Mouse (Mus musculus) hindbrain, postnatal 0 days (tissue): ENCODE measurements at regions not wholly inside any gene's neighbourhood (a gene's known extent, or its start where the extent isn't known, plus 50 kb on each side); places are given as distances from the start of the nearest gene placed in this dataset.

Source experiments
- ATAC-seq: fragments of 200-750 bp; cut with Nextera tagmentation; 2 replicates; pipeline ENCODE4 v1.8.0; 2017; ENCODE audit warnings: mild to moderate bottlenecking, moderate TSS enrichment, moderate library complexity
- DNase-seq: peaks from one replicate; pipeline ENCODE4 v3.0.0-alpha.2; 2015; ENCODE audit warnings: low spot score
- H3K27ac ChIP-seq: fragments of 300-500 bp; sonication (generic); 2 replicates; pipeline ENCODE4 v1.5.1; 2014; ENCODE audit warnings: mild to moderate bottlenecking
- H3K27me3 ChIP-seq: fragments of 300-500 bp; sonication (generic); 2 replicates; pipeline ENCODE4 v1.6.1; 2014; ENCODE audit warnings: low read length, mixed read lengths; ENCODE audit not compliant: insufficient read depth
- H3K36me3 ChIP-seq: fragments of 300-500 bp; sonication (generic); 2 replicates; pipeline ENCODE4 v1.6.1; 2014; ENCODE audit warnings: low read length, mixed read lengths; ENCODE audit not compliant: insufficient read depth
- H3K4me1 ChIP-seq: fragments of 300-500 bp; sonication (generic); 2 replicates; pipeline ENCODE4 v1.6.1; 2014; ENCODE audit warnings: antibody characterized with exemption, low read length, mixed read lengths; ENCODE audit not compliant: insufficient read depth
- H3K4me2 ChIP-seq: fragments of 300-500 bp; sonication (generic); 2 replicates; pipeline ENCODE4 v1.6.1; 2014; ENCODE audit warnings: low read depth, mild to moderate bottlenecking, low read length, moderate library complexity, mixed read lengths
- H3K4me3 ChIP-seq: fragments of 300-500 bp; sonication (generic); 2 replicates; pipeline ENCODE4 v1.5.1; 2014; ENCODE audit warnings: low read length
- H3K9ac ChIP-seq: fragments of 300-500 bp; sonication (generic); replicated peaks from 2 replicates; pipeline ENCODE4 v1.6.1; 2014; ENCODE audit warnings: mild to moderate bottlenecking, low read length, moderate library complexity, mixed read lengths
- H3K9me3 ChIP-seq: fragments of 300-500 bp; sonication (generic); 2 replicates; pipeline ENCODE4 v1.6.1; 2016; ENCODE audit warnings: low read length, mixed read lengths
- CTCF ChIP-seq: IDR thresholded peaks from 2 replicates; pipeline ENCODE4 v1.5.1; 2016; ENCODE audit warnings: antibody characterized with exemption, control low read depth, low read depth
- WGBS: fragments of 180-500 bp; shearing (Covaris S2); extraction: QIAGEN DNeasy Blood & Tissue Kit; methylation state at CpG from one replicate; pipeline ENCODE4 v1.1.7; 2014; 5-methylcytosine and 5-hydroxymethylcytosine counted together

DNA sequence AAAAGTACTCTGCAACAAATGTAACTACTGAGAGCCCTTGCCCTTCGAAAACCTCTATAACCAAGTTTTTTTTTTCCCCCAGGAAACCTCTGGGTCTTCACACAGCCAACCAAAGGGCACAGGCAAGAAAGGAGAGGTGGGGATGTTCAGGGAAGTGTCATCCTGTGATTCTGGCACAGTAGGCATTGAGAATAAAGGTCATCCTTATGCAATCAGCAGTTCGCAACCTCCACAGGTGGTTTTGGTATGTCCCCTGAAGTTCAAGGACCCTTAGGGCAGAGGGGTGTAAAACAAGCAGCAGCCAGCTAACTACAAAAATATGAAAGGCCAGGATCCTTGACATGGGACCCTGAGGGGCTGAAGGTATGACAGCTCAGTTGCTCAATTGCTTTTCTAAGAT lies 152.1 kb upstream of the Dynlrb2 start:
- H3K27me3 ChIP-seq, result no peaks in the 10 kb centered on the region
- H3K36me3 ChIP-seq, result no peaks in the 10 kb centered on the region
- no peak overlapping the region for H3K4me2 ChIP-seq
- TF ChIP-seq CTCF, result no peak
- WGBS, result 98% methylated on average over 2 of the region's 2 CpGs
- H3K9ac ChIP-seq, result no peak overlapping the region
- H3K27ac ChIP-seq, result no peak overlapping the region
- no peaks in the 10 kb centered on the region for H3K9me3 ChIP-seq
- H3K4me1 ChIP-seq, result no peaks in the 10 kb centered on the region
- DNase-seq (no peak), ATAC-seq (no peak)
- H3K4me3 ChIP-seq, result no peak overlapping the region

DNA sequence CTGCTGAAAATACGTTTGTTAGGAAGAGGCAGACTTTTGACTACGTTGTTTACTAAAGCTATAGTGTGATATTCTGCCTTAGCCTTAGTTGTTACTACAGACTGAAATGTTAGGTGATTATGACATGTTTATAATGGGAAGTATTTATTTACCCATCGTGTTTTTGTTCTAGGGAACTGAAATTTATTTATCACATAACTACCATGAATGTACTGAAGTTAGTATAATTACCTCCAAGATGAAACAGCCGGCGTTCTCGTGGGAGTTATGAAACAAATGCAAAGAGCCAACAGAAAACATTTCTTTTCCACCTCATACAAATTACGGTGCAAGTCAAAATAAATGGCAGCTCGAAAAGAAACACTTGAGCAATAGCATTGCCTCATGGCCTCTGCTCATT lies 155.8 kb upstream of the Dynlrb2 start:
- Histone ChIP-seq H3K4me3 (no peak overlapping the region), H3K27me3 (no peaks in the 10 kb centered on the region), H3K27ac (no peak overlapping the region), H3K4me1 (no peaks in the 10 kb centered on the region), H3K9me3 (no peaks in the 10 kb centered on the region), H3K36me3 (no peaks in the 10 kb centered on the region), H3K9ac (no peak overlapping the region), H3K4me2 (no peak overlapping the region)
- no peak for DNase-seq
- no peak for ATAC-seq
- WGBS, result 87% methylated on average over 8 of the region's 8 CpGs
- TF ChIP-seq CTCF, result no peak

GRCm38 (mm10) chr8:116346990-116347389 lies 157.8 kb upstream of the Dynlrb2 start:
- Histone ChIP-seq H3K4me1 (no peaks in the 10 kb centered on the region), H3K9me3 (no peaks in the 10 kb centered on the region)

DNA sequence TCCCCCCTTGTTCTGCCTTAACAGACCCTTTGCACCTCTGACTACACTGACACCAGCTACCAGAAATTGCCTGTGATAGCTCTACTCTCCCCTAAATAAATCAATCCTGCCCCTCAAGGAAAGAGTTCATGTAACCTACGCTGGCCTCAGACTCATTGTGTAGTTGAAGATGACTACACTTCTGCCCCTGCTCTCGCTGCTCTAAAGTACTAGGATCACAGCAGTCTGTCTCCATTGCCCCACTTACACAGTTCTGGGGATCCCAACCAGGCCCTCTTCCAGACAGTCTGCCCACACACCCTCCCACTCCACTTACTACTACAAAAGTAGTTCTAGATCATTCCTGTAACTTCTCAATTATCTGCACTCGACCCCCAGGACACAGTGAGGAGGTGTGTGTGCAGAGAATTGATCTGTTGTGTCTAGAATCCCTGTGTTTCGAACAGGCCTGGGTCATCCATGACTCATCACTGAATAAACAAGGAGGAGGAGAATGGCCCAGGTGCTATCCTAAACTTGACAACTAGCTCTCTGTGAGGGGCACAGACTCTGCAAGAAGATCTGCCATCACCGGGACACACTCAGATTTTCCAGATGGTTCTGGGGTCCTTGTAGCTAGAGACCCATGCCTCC lies 160.1 kb upstream of the Dynlrb2 start:
- TF ChIP-seq CTCF, result no peak
- no peak overlapping the region for H3K9ac ChIP-seq
- 83% methylated on average over 5 of the region's 5 CpGs for WGBS
- ATAC-seq (no peak), DNase-seq (no peak)
- no peak overlapping the region for H3K4me2 ChIP-seq
- no peaks in the 10 kb centered on the region for H3K9me3 ChIP-seq
- H3K27ac ChIP-seq, result no peak overlapping the region
- H3K36me3 ChIP-seq, result no peaks in the 10 kb centered on the region
- no peaks in the 10 kb centered on the region for H3K27me3 ChIP-seq
- no peak overlapping the region for H3K4me3 ChIP-seq
- H3K4me1 ChIP-seq, result no peaks in the 10 kb centered on the region

More at GRCm38 (mm10) chr8:116346990-116347389, 157.8 kb upstream of the Dynlrb2 start:
- H3K9ac ChIP-seq, result no peak overlapping the region
- TF ChIP-seq CTCF, result no peak
- H3K27me3 ChIP-seq, result no peaks in the 10 kb centered on the region
- H3K27ac ChIP-seq, result no peak overlapping the region
- 87% methylated on average over 5 of the region's 5 CpGs for WGBS
- no peak overlapping the region for H3K4me2 ChIP-seq
- ATAC-seq (no peak), DNase-seq (no peak)
- no peak overlapping the region for H3K4me3 ChIP-seq
- no peaks in the 10 kb centered on the region for H3K36me3 ChIP-seq

- ATAC-seq, result no peak
- no peak overlapping the region for H3K4me2 ChIP-seq
- 65% methylated on average over 5 of the region's 5 CpGs for WGBS
These were observed 161.2 kb upstream of the Dynlrb2 start for GRCm38 (mm10) chr8:116343534-116343933.

GRCm38 (mm10) chr8:116334772-116335171 lies 170.0 kb upstream of the Dynlrb2 start:
- Histone ChIP-seq H3K27ac (no peak overlapping the region), H3K4me3 (no peak overlapping the region), H3K9me3 (no peaks in the 10 kb centered on the region), H3K4me1 (no peaks in the 10 kb centered on the region), H3K4me2 (no peak overlapping the region), H3K9ac (no peak overlapping the region), H3K27me3 (no peaks in the 10 kb centered on the region), H3K36me3 (no peaks in the 10 kb centered on the region)
- ATAC-seq (no peak), DNase-seq (no peak)
- no peak for TF ChIP-seq CTCF
- WGBS, result 81% methylated on average over 3 of the region's 3 CpGs

More at GRCm38 (mm10) chr8:116343534-116343933, 161.2 kb upstream of the Dynlrb2 start:
- Histone ChIP-seq H3K9me3 (no peaks in the 10 kb centered on the region), H3K4me1 (no peaks in the 10 kb centered on the region), H3K27me3 (no peaks in the 10 kb centered on the region), H3K4me3 (no peak overlapping the region), H3K9ac (no peak overlapping the region), H3K27ac (no peak overlapping the region), H3K36me3 (no peaks in the 10 kb centered on the region)
- no peak for DNase-seq
- TF ChIP-seq CTCF, result no peak

DNA sequence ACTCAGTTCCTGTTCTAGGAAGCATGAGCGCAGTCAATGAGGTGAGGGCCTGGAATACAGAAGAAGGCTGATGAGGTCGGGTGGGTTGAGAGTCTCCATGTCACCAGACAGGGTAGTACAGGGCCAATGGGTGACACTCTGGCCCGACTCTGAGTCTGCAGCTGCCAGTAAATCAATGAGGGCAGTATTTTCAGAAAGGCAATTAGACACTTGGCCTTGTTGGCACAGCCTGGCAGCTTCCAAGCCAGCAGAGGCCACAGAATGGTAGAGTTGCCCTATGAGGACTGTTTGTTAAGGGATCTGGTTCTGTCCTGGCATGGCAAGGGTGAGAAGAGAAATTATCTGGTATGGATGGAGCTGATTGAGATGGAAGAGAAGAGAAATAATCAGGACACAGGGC lies 170.7 kb upstream of the Dynlrb2 start:
- H3K27ac ChIP-seq, result no peak overlapping the region
- 85% methylated on average over 3 of the region's 3 CpGs for WGBS
- no peaks in the 10 kb centered on the region for H3K27me3 ChIP-seq
- no peaks in the 10 kb centered on the region for H3K36me3 ChIP-seq
- no peaks in the 10 kb centered on the region for H3K4me1 ChIP-seq
- H3K4me3 ChIP-seq, result no peak overlapping the region
- ATAC-seq (no peak), DNase-seq (no peak)
- no peaks in the 10 kb centered on the region for H3K9me3 ChIP-seq
- H3K9ac ChIP-seq, result no peak overlapping the region
- H3K4me2 ChIP-seq, result no peak overlapping the region
- no peak for TF ChIP-seq CTCF
